Comparison of ENCODE assay signal across 20 mouse cellular contexts in the genomic region with DNA sequence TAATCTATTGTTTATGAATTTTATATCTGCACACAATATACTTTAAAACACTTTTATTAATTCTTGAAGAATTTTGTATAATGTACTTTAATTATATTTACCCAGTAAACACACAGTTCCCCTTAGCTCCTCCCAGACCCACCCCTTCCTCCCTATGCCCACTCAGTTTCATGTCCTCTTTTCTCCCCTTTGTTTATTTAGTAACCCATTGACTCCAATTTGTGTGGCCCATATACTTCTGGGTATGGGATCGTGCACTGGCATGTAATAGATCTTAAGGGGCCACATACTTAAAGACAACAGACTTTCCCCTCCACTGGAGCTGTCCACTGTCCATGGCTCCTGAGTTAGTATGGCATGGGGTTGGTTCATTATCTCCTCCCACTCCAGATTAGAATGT.
A peak's percentile ranks its signal among the peaks of the same experiment; 100 is the strongest.
DNase-seq lines count a peak whose midpoint lies in the region; ATAC-seq and TF ChIP-seq lines count a peak whose summit lies in the region.
"Had no signal": no experiment of that assay in that cellular context is flagged by ENCODE, and none has a peak within 500 bp of the region (broad histone marks: within the 10 kb centered on the region; RNA-seq: fewer than 3 reads in every experiment).

No protein-coding gene starts in this region.

- no peak overlapping the region for H3K4me3 ChIP-seq in limb, embryonic 11.5 days (ENCODE audit: low read depth, low read length)
- no peak overlapping the region for H3K4me3 ChIP-seq in limb, embryonic 10.5 days
- no peak overlapping the region for H3K4me3 ChIP-seq in stomach, embryonic 16.5 days (replicated peaks; ENCODE audit: low read length)
- H3K4me3 ChIP-seq in stomach, postnatal 0 days (ENCODE audit: low read depth, low read length) = no peak overlapping the region
- H3K4me3 ChIP-seq in forebrain, embryonic 12.5 days (replicated peaks) = no peak overlapping the region
- H3K4me3 ChIP-seq: embryonic facial prominence, embryonic 12.5 days; heart, embryonic 15.5 days; hindbrain, embryonic 13.5 days had no signal

- DNase-seq in limb, embryonic 11.5 days (ENCODE audit: low spot score) = peak; percentile 8
- DNase-seq in limb, embryonic 10.5 days (ENCODE audit: low spot score) = no peak
- no peak for DNase-seq in stomach, postnatal 0 days (ENCODE audit: low spot score)
- DNase-seq in gastrocnemius, adult 8-10 months (ENCODE audit: low spot score in 2 of 2) = no peak
- DNase-seq: adrenal gland, adult 2 months; adrenal gland, postnatal 25 days; cerebellum, adult 11 months; cerebellum, adult 8-10 months; cerebellum, postnatal 14 days; gastrocnemius, postnatal 25 days; heart, postnatal 14 days had no signal

- no peak overlapping the region for H3K4me2 ChIP-seq in limb, embryonic 11.5 days (ENCODE audit: low read depth, severe bottlenecking)
- no peak overlapping the region for H3K4me2 ChIP-seq in stomach, embryonic 16.5 days (ENCODE audit: low read depth, low read length)
- H3K4me2 ChIP-seq in stomach, postnatal 0 days (replicated peaks; ENCODE audit: low read depth) = no peak overlapping the region
- no peak overlapping the region for H3K4me2 ChIP-seq in forebrain, embryonic 12.5 days
- H3K4me2 ChIP-seq: embryonic facial prominence, embryonic 12.5 days; heart, embryonic 11.5 days; heart, embryonic 15.5 days; hindbrain, embryonic 13.5 days had no signal

- no peaks in the 10 kb centered on the region for H3K27me3 ChIP-seq in limb, embryonic 11.5 days (ENCODE audit: control insufficient read depth, insufficient read depth, low read length)
- no peaks in the 10 kb centered on the region for H3K27me3 ChIP-seq in limb, embryonic 10.5 days (ENCODE audit: low read depth, poor library complexity, severe bottlenecking)
- no peaks in the 10 kb centered on the region for H3K27me3 ChIP-seq in stomach, embryonic 16.5 days (ENCODE audit: control insufficient read depth, insufficient read depth, low read length)
- H3K27me3 ChIP-seq in stomach, postnatal 0 days (ENCODE audit: control insufficient read depth, insufficient read depth, low read length) = no peaks in the 10 kb centered on the region
- no peaks in the 10 kb centered on the region for H3K27me3 ChIP-seq in forebrain, embryonic 12.5 days
- H3K27me3 ChIP-seq: embryonic facial prominence, embryonic 12.5 days; heart, embryonic 15.5 days; hindbrain, embryonic 13.5 days had no signal

- WGBS in limb, embryonic 11.5 days = 74% methylated on average over 1 of the region's 1 CpGs
- 71% methylated on average over 1 of the region's 1 CpGs for WGBS in limb, embryonic 10.5 days
- 43% methylated on average over 1 of the region's 1 CpGs for WGBS in stomach, embryonic 16.5 days
- WGBS in stomach, postnatal 0 days = 38% methylated on average over 1 of the region's 1 CpGs
- WGBS in forebrain, embryonic 12.5 days = 50% methylated on average over 1 of the region's 1 CpGs

- H3K4me1 ChIP-seq in limb, embryonic 11.5 days (ENCODE audit: control insufficient read depth, insufficient read depth, low read length) = no peaks in the 10 kb centered on the region
- H3K4me1 ChIP-seq in limb, embryonic 10.5 days = 0 out of 2 replicates have a peak, but pooled peaks cover 4% of the 10 kb centered on the region
- H3K4me1 ChIP-seq in stomach, embryonic 16.5 days (ENCODE audit: control insufficient read depth, insufficient read depth, low read length) = no peaks in the 10 kb centered on the region
- H3K4me1 ChIP-seq in stomach, postnatal 0 days (replicated peaks; ENCODE audit: control insufficient read depth, insufficient read depth) = no peaks in the 10 kb centered on the region
- H3K4me1 ChIP-seq in forebrain, embryonic 12.5 days = peaks cover 11% of the 10 kb centered on the region; the same call in 1 of the 2 replicates
- H3K4me1 ChIP-seq: embryonic facial prominence, embryonic 12.5 days; heart, embryonic 15.5 days had no signal

- no peak for TF ChIP-seq CTCF in stomach, postnatal 0 days (IDR thresholded peaks at IDR 0.05; ENCODE audit: low read depth)

- H3K9ac ChIP-seq in limb, embryonic 11.5 days (ENCODE audit: low read length) = no peak overlapping the region
- H3K9ac ChIP-seq in stomach, embryonic 16.5 days (ENCODE audit: low read length) = no peak overlapping the region
- H3K9ac ChIP-seq in stomach, postnatal 0 days (ENCODE audit: low read length) = no peak overlapping the region
- no peak overlapping the region for H3K9ac ChIP-seq in forebrain, embryonic 12.5 days
- H3K9ac ChIP-seq: embryonic facial prominence, embryonic 12.5 days; heart, embryonic 15.5 days; hindbrain, embryonic 13.5 days had no signal

- H3K9me3 ChIP-seq in limb, embryonic 11.5 days (ENCODE audit: control insufficient read depth, low read length) = no peaks in the 10 kb centered on the region
- no peaks in the 10 kb centered on the region for H3K9me3 ChIP-seq in limb, embryonic 10.5 days (replicated peaks)
- no peaks in the 10 kb centered on the region for H3K9me3 ChIP-seq in stomach, embryonic 16.5 days (replicated peaks; ENCODE audit: control insufficient read depth, low read length)
- no peaks in the 10 kb centered on the region for H3K9me3 ChIP-seq in stomach, postnatal 0 days (ENCODE audit: control insufficient read depth, low read length)
- H3K9me3 ChIP-seq in forebrain, embryonic 12.5 days = no peaks in the 10 kb centered on the region
- H3K9me3 ChIP-seq: embryonic facial prominence, embryonic 12.5 days; heart, embryonic 15.5 days; hindbrain, embryonic 13.5 days had no signal

- H3K27ac ChIP-seq in limb, embryonic 11.5 days (replicated peaks; ENCODE audit: low read depth, low read length) = no peak overlapping the region
- H3K27ac ChIP-seq in limb, embryonic 10.5 days = no peak overlapping the region
- peak overlapping the region; percentile 49; the same call in 1 of the 2 replicates for H3K27ac ChIP-seq in stomach, embryonic 16.5 days (ENCODE audit: low read length)
- no peak overlapping the region for H3K27ac ChIP-seq in stomach, postnatal 0 days (replicated peaks)
- no peak overlapping the region for H3K27ac ChIP-seq in forebrain, embryonic 12.5 days
- H3K27ac ChIP-seq: embryonic facial prominence, embryonic 12.5 days; heart, embryonic 15.5 days; hindbrain, embryonic 13.5 days had no signal

- TF ChIP-seq EP300 in stomach, postnatal 0 days (optimal IDR thresholded peaks at IDR 0.05) = no peak

- ATAC-seq in limb, embryonic 11.5 days (ENCODE audit: insufficient number of reproducible peaks, low FRiP score, low TSS enrichment, low read depth) = no peak
- no peak for ATAC-seq in stomach, embryonic 16.5 days (ENCODE audit: insufficient read depth, low FRiP score)
- no peak for ATAC-seq in stomach, postnatal 0 days (ENCODE audit: low FRiP score, low TSS enrichment)
- ATAC-seq in granulocyte monocyte progenitor cell, adult 5-6 weeks (replicated peaks; ENCODE audit: poor library complexity, severe bottlenecking) = peak; percentile 86
- peak; percentile 65 for ATAC-seq in monocyte, adult 5-6 weeks (replicated peaks; ENCODE audit: insufficient number of reproducible peaks, low FRiP score, low TSS enrichment, poor library complexity, severe bottlenecking)
- ATAC-seq in forebrain, embryonic 12.5 days (ENCODE audit: low FRiP score) = no peak
- ATAC-seq: forebrain, embryonic 16.5 days had no signal

- H3K36me3 ChIP-seq in limb, embryonic 11.5 days (ENCODE audit: control insufficient read depth, insufficient read depth, low read length) = no peaks in the 10 kb centered on the region
- H3K36me3 ChIP-seq in limb, embryonic 10.5 days = no peaks in the 10 kb centered on the region
- no peaks in the 10 kb centered on the region for H3K36me3 ChIP-seq in stomach, embryonic 16.5 days (ENCODE audit: control insufficient read depth, insufficient read depth, low read length)
- H3K36me3 ChIP-seq in stomach, postnatal 0 days (ENCODE audit: control insufficient read depth, insufficient read depth, low read length) = no peaks in the 10 kb centered on the region
- H3K36me3 ChIP-seq in forebrain, embryonic 12.5 days (replicated peaks) = no peaks in the 10 kb centered on the region
- H3K36me3 ChIP-seq: embryonic facial prominence, embryonic 12.5 days; heart, embryonic 15.5 days; hindbrain, embryonic 13.5 days had no signal

Comparison
In these comparisons a context has a peak if more than half of its experiments do, and no peak if none do; other contexts are left out.
1. ATAC-seq: peak in granulocyte monocyte progenitor cell, adult 5-6 weeks (single experiment) and monocyte, adult 5-6 weeks (single experiment); none in limb, embryonic 11.5 days (single experiment), stomach, embryonic 16.5 days (single experiment), stomach, postnatal 0 days (single experiment) and forebrain, embryonic 12.5 days (single experiment).